Mouse (Mus musculus): ENCODE results near the gene Fggy. TPM values are rescaled to one million over a fixed set of nuclear protein-coding genes. Genes with fewer than 3 reads are reported as not detected.

Fggy gene
- polyA plus RNA-seq, 1 experiment, result 22.2 TPM

GRCm38 (mm10) chr4:95860601-95861000 lies 303.3 kb downstream of the Fggy start:
- Histone ChIP-seq H3K9ac (ENCODE audit: low read depth, poor library complexity, severe bottlenecking) (no peak overlapping the region), H3K27me3 (ENCODE audit: control insufficient read depth, insufficient read depth, low read length, poor library complexity, severe bottlenecking) (no peaks in the 10 kb centered on the region), H3K36me3 (ENCODE audit: control insufficient read depth, insufficient read depth, low read length, poor library complexity, severe bottlenecking) (no peaks in the 10 kb centered on the region), H3K4me1 (ENCODE audit: control insufficient read depth, insufficient read depth, low read length) (no peaks in the 10 kb centered on the region), H3K9me3 (replicated peaks; ENCODE audit: control insufficient read depth, insufficient read depth, low read length, poor library complexity, severe bottlenecking) (no peaks in the 10 kb centered on the region), H3K27ac (ENCODE audit: insufficient read depth, low read length) (no peak overlapping the region), H3K4me3 (ENCODE audit: low read depth, low read length) (no peak overlapping the region)
- no peak for TF ChIP-seq POLR2A (IDR thresholded peaks at IDR 0.05; ENCODE audit: insufficient read depth, low read length)
- TF ChIP-seq CTCF (IDR thresholded peaks at IDR 0.05; ENCODE audit: low read depth, low read length), result no peak
- no peak for TF ChIP-seq EP300 (IDR thresholded peaks at IDR 0.05; ENCODE audit: insufficient read depth, low read depth, low read length)

- TF ChIP-seq CTCF (IDR thresholded peaks at IDR 0.05; ENCODE audit: low read depth, low read length) (no peak), POLR2A (IDR thresholded peaks at IDR 0.05; ENCODE audit: insufficient read depth, low read length) (no peak), EP300 (IDR thresholded peaks at IDR 0.05; ENCODE audit: insufficient read depth, low read depth, low read length) (no peak)
- Histone ChIP-seq H3K27me3 (ENCODE audit: control insufficient read depth, insufficient read depth, low read length, poor library complexity, severe bottlenecking) (no peaks in the 10 kb centered on the region), H3K9me3 (replicated peaks; ENCODE audit: control insufficient read depth, insufficient read depth, low read length, poor library complexity, severe bottlenecking) (no peaks in the 10 kb centered on the region), H3K9ac (ENCODE audit: low read depth, poor library complexity, severe bottlenecking) (no peak overlapping the region), H3K4me1 (ENCODE audit: control insufficient read depth, insufficient read depth, low read length) (no peaks in the 10 kb centered on the region), H3K4me3 (ENCODE audit: low read depth, low read length) (no peak overlapping the region), H3K27ac (ENCODE audit: insufficient read depth, low read length) (no peak overlapping the region), H3K36me3 (ENCODE audit: control insufficient read depth, insufficient read depth, low read length, poor library complexity, severe bottlenecking) (no peaks in the 10 kb centered on the region)
These were observed 303.8 kb downstream of the Fggy start for GRCm38 (mm10) chr4:95861074-95861473.

- Histone ChIP-seq H3K36me3 (ENCODE audit: control insufficient read depth, insufficient read depth, low read length, poor library complexity, severe bottlenecking) (no peaks in the 10 kb centered on the region), H3K9me3 (replicated peaks; ENCODE audit: control insufficient read depth, insufficient read depth, low read length, poor library complexity, severe bottlenecking) (no peaks in the 10 kb centered on the region), H3K4me1 (ENCODE audit: control insufficient read depth, insufficient read depth, low read length) (no peaks in the 10 kb centered on the region), H3K27ac (ENCODE audit: insufficient read depth, low read length) (no peak overlapping the region), H3K9ac (ENCODE audit: low read depth, poor library complexity, severe bottlenecking) (no peak overlapping the region), H3K27me3 (ENCODE audit: control insufficient read depth, insufficient read depth, low read length, poor library complexity, severe bottlenecking) (no peaks in the 10 kb centered on the region), H3K4me3 (ENCODE audit: low read depth, low read length) (no peak overlapping the region)
- TF ChIP-seq CTCF (IDR thresholded peaks at IDR 0.05; ENCODE audit: low read depth, low read length) (no peak), EP300 (IDR thresholded peaks at IDR 0.05; ENCODE audit: insufficient read depth, low read depth, low read length) (no peak), POLR2A (IDR thresholded peaks at IDR 0.05; ENCODE audit: insufficient read depth, low read length) (no peak)
These were observed 304.4 kb downstream of the Fggy start for GRCm38 (mm10) chr4:95861741-95862155.

- TF ChIP-seq CTCF (IDR thresholded peaks at IDR 0.05; ENCODE audit: low read depth, low read length) (no peak), POLR2A (IDR thresholded peaks at IDR 0.05; ENCODE audit: insufficient read depth, low read length) (no peak), EP300 (IDR thresholded peaks at IDR 0.05; ENCODE audit: insufficient read depth, low read depth, low read length) (no peak)
- Histone ChIP-seq H3K27ac (ENCODE audit: insufficient read depth, low read length) (no peak overlapping the region), H3K36me3 (ENCODE audit: control insufficient read depth, insufficient read depth, low read length, poor library complexity, severe bottlenecking) (no peaks in the 10 kb centered on the region)
These were observed 305.0 kb downstream of the Fggy start for GRCm38 (mm10) chr4:95862276-95862675.

GRCm38 (mm10) chr4:95862781-95863499 lies 305.6 kb downstream of the Fggy start:
- Histone ChIP-seq H3K27ac (ENCODE audit: insufficient read depth, low read length) (no peak overlapping the region), H3K36me3 (ENCODE audit: control insufficient read depth, insufficient read depth, low read length, poor library complexity, severe bottlenecking) (no peaks in the 10 kb centered on the region), H3K4me1 (ENCODE audit: control insufficient read depth, insufficient read depth, low read length) (no peaks in the 10 kb centered on the region), H3K27me3 (ENCODE audit: control insufficient read depth, insufficient read depth, low read length, poor library complexity, severe bottlenecking) (no peaks in the 10 kb centered on the region), H3K9me3 (replicated peaks; ENCODE audit: control insufficient read depth, insufficient read depth, low read length, poor library complexity, severe bottlenecking) (no peaks in the 10 kb centered on the region), H3K4me3 (ENCODE audit: low read depth, low read length) (no peak overlapping the region), H3K9ac (ENCODE audit: low read depth, poor library complexity, severe bottlenecking) (no peak overlapping the region)
- no peak for TF ChIP-seq POLR2A (IDR thresholded peaks at IDR 0.05; ENCODE audit: insufficient read depth, low read length)
- TF ChIP-seq CTCF (IDR thresholded peaks at IDR 0.05; ENCODE audit: low read depth, low read length), result no peak
- no peak for TF ChIP-seq EP300 (IDR thresholded peaks at IDR 0.05; ENCODE audit: insufficient read depth, low read depth, low read length)

More at GRCm38 (mm10) chr4:95862276-95862675, 305.0 kb downstream of the Fggy start:
- no peaks in the 10 kb centered on the region for H3K9me3 ChIP-seq (replicated peaks; ENCODE audit: control insufficient read depth, insufficient read depth, low read length, poor library complexity, severe bottlenecking)
- H3K4me1 ChIP-seq (ENCODE audit: control insufficient read depth, insufficient read depth, low read length), result no peaks in the 10 kb centered on the region
- H3K9ac ChIP-seq (ENCODE audit: low read depth, poor library complexity, severe bottlenecking), result no peak overlapping the region
- no peak overlapping the region for H3K4me3 ChIP-seq (ENCODE audit: low read depth, low read length)
- no peaks in the 10 kb centered on the region for H3K27me3 ChIP-seq (ENCODE audit: control insufficient read depth, insufficient read depth, low read length, poor library complexity, severe bottlenecking)

- H3K27ac ChIP-seq (ENCODE audit: insufficient read depth, low read length), result no peak overlapping the region
- no peaks in the 10 kb centered on the region for H3K27me3 ChIP-seq (ENCODE audit: control insufficient read depth, insufficient read depth, low read length, poor library complexity, severe bottlenecking)
These were observed 306.1 kb downstream of the Fggy start for GRCm38 (mm10) chr4:95863500-95863803.

More at GRCm38 (mm10) chr4:95863500-95863803, 306.1 kb downstream of the Fggy start:
- no peaks in the 10 kb centered on the region for H3K36me3 ChIP-seq (ENCODE audit: control insufficient read depth, insufficient read depth, low read length, poor library complexity, severe bottlenecking)
- H3K4me1 ChIP-seq (ENCODE audit: control insufficient read depth, insufficient read depth, low read length), result no peaks in the 10 kb centered on the region
- H3K9me3 ChIP-seq (replicated peaks; ENCODE audit: control insufficient read depth, insufficient read depth, low read length, poor library complexity, severe bottlenecking), result no peaks in the 10 kb centered on the region
- no peak overlapping the region for H3K4me3 ChIP-seq (ENCODE audit: low read depth, low read length)
- TF ChIP-seq CTCF (IDR thresholded peaks at IDR 0.05; ENCODE audit: low read depth, low read length) (no peak), EP300 (IDR thresholded peaks at IDR 0.05; ENCODE audit: insufficient read depth, low read depth, low read length) (no peak), POLR2A (IDR thresholded peaks at IDR 0.05; ENCODE audit: insufficient read depth, low read length) (no peak)
- no peak overlapping the region for H3K9ac ChIP-seq (ENCODE audit: low read depth, poor library complexity, severe bottlenecking)

All from ES-Bruce4 (cell line).